Mouse (Mus musculus) CD8-positive naive resting alpha-beta T cell, adult 2 months (primary cell): ENCODE data around the gene Anp32a.

ENCODE experiments used
- DNase-seq, 2 experiments: peaks; one replicate each; pipeline ENCODE4 v3.0.0; 2022; ENCODE audit warnings: low read depth in 2 of 2, low spot score in 2 of 2

Gene Anp32a

DNA sequence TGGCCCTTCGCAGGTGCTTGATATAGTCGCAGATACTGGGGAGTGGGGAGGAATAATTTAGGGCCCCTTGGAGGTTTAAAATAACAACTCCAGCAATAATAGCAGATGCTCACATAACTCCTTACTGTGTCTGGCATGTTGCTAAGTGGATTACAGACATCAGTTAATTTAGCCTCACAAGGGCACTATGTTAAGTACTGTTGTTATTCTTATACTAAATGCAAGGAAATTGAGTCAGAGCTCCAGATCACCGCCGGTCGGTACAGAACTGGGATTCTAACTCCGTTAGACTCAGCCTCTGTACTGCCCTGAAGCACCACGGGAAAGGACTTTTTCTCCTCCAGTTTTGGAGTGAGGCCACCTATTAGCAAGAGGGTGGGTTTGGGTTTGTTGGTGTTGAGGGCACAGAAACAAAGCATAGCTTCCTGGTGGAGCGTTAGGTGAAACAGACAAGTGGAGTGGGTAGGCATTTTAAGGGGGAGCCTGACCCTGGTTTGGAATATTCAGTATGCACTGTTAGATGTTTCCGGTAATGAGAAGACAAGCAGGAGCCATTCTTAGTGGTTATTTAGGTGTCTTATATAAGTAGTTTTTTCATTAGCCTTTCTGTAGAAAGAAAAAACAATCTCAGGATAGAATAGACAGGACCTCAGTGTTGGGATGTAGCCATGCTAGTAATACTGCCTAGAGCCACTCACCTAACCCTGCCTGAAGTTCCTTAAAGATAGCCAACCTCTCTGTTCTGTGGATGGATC lies 4.7 kb downstream of the Anp32a start:
- DNase-seq: no peak

DNA sequence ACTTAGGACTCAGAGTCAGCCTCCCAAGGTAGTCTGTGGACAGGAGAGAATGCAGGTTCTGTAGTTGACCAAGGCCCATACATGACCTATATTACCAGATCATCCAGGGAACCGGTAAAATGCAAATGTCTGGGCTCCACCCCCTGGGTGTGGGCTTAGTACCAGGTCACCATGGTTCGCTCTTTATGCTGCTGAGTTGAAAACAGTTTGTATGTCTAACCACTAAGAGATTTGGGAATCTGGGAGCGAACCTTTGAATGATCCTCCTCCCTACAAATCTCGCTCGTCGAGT lies 5.2 kb downstream of the Anp32a start:
- DNase-seq: no peak

DNA sequence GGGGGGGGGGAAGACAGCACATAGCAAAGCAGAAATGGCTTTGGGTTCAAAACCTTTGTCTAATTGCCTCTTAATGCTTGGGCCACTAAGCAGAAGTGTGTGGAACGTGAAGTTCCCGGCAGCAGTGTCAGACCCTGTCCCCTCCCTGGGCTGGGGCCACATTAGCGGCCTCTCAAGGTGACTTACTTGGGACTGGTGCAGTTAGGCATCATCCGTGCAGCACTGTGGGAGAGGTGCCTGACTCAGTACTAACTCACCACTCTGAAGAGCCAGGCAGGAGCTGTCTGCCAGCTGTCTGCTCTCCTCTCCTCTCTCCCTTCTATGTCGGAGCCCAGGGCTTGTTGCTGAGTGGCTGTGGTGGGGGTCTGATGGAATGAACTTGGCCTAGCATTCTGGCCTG lies 6.1 kb downstream of the Anp32a start:
- DNase-seq: no peak

DNA sequence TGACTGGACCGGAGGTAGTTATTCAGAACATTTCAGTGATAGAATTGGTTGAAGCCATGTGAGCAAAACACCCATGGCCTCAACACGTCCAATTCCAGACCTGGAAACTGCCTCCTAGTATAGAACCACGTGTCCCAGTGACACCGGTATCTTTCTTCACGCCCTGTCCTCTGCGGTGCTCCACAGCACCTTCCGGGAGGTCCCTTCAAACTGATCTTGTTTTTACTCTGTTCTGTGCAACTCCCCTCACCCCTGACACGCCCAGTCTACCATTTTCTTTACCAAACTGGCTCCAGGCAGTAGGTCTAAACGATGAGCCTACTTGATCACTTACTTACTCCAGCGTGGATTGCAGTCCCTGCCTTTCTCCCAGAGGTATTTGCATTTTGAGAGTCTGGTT lies 7.0 kb downstream of the Anp32a start:
- DNase-seq: no peak

DNA sequence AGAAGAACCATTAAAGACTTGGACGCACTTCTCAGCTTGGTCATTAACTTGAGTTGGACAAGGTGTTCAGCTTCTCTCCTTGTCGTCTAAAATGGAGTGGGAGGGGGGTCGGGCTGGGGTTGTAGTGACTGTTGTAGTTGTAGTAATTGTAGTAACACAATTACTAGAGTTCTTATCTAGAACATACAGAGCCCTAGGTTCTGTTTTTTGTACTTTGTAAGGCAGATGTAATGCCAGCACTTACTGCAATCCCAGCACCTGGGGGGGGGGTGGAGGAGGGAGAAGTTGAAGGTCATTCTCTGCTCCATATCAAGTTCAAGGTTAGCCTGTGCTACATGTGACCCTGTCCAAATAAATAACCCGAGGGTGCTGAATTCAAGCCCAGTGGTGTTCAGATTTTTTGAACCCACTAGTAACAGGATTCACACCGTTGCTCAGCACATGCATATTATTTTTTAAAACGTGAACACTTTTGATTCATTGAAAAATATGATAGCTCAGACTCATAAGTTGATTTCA lies 7.4 kb downstream of the Anp32a start:
- no peak for DNase-seq

DNA sequence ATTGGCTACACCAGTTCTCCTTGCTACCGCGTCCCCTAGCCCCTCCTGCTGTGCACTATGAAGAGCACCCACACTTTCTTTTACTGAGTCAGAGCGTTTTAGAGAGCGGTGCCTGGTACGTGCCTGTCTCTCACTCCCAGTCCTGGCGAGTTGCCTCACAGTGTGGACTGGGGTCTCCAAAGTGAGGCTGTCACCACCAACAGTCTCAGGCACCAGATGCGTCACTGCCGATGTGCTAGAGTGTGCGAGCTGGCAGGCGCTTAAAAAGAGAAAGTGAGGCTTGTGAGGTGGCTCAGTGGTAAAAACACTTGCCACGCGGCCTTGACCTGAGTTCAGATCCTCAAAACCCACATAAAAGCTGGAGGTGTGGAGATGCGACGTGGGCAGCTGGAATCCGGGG lies 8.2 kb downstream of the Anp32a start:
- peak in 1 of 2 experiments; percentile 34 for DNase-seq

DNA sequence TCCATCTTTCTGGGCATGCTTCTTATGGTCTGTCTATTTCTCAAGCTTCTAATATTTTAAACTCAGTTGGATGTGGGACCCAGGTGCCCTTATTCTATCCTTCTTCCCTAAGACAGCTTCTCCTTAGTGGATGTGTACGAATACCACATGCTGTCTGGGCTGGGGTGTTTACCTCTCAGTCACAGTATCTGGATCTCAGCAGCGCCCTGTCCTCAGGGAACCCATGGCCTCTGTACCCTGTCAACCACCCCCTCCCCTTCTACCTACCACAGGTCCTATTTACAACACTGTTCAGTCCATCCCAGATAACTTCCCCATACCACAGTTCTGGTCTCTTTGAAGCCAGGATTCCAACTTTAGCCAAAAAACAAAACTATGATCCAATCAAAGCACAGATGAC lies 9.6 kb downstream of the Anp32a start:
- DNase-seq: no peak

DNA sequence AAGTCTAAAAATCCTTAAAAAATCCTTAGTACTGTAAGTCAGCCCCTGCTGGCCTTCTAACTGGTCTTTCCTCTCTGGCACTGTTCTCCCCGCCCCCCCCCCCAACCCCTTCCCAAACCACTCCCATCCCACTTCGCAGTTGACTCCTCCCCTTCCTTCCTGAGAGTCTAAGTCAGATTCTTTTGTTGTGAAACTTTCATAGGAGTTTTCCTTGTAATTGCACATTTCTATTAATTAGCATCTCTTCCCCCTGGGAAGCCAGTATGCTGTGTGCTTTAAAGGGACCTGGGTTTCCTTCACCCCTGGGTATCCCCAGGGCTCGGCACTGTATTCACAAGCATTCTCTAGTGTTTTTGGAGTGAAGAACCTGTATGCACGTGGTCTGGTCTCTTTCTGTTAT lies 10.1 kb downstream of the Anp32a start:
- DNase-seq: no peak

DNA sequence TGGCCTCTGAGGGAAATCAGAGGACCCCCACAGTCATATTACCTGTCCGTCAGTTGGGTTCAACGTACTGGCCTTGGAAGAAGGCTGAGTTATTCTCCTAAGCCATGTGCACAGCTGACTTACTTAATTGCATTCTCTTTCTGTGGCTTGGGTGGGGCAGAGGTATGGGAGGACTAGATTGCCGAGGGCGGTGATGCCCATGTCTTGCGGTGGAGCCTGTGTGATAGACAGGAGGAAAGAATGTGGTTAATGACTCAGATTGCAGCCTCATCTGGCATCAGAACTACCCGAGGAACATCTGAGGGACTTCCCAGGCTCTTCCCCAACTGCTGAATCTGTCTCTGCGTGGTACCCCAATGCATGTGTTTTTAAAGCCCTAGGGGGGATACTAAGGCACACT lies 12.7 kb downstream of the Anp32a start:
- peak; percentile 44 to 54 for DNase-seq

DNA sequence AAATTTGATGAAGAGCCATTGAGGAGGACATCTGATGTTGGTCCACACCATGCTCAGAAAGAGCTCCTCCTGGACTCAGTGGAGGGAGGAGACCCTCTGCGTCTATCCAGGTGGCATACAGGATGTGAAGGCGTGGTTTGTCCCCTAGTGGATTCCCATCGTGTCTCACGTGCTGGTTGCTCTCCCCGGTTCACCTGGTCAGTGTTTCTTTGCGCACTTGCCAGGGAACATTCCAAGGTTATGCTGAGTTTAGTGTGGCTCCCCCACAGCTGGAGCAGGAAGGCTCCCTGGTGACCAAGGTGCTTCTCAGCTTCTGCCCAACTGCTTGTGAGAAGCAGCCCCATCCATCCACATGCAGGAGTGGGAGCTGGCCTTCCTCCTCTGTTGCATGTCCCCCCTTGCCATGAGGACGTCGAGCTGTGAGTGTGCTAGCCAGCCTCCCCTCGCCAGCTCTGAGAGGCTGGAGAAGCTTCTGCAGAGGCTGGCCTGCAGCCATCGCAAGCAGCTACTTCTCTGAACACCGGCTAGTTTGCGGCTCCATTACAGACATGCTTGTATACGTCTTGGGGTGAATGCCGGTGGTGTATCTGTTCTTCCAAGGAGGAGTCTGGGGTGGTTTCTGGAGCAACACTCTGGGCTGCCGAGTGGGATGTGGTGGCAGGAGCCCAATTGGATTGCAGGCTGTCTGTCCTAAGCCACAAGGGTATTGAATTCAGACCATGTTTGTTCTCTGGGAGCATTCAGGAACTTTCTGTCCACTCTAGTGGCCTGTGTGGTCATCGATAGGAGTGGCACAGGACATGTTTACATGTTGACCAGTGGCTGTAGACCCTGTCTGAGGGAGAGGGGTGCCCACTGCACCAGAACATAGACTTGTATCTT lies 14.0 kb downstream of the Anp32a start:
- DNase-seq: no peak

DNA sequence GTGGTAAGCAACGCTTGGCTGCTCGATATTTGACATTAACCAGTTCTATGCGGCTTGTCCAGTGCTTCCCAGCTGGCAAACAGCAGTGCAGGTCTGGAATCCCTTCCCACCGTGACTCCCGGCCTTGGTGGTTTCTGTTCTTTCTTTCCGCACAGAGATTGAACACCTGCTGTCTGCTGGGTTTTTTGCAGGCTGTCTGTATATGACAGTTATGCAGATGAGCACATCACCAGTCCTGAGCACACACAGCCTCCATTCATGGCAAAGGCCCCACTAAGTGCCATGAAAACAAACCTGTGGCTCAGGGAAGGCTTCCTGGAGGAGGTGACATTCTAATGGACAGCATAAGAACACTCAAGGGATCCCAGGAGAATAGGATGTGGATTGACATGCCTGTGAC lies 14.7 kb downstream of the Anp32a start:
- DNase-seq: no peak

DNA sequence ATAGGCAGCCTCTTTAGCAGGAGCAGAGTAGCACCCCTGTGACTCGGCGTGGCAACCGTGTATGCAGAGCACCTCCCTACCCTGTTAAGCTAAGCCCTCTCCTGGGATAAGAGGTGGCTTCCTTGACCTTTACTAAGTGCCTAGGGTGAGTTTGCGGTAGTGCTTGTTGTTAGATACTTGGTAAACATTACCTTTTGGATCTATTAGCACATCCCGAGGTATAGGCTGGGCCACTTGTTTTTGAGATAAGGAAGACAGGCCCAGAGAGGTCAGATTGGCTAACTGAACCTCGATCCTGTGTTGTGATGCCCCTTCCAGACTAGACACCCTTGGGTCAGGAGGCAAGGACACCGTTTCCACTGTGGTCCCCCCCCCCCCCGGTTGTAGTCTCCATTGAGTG lies 16.5 kb downstream of the Anp32a start:
- DNase-seq: no peak

DNA sequence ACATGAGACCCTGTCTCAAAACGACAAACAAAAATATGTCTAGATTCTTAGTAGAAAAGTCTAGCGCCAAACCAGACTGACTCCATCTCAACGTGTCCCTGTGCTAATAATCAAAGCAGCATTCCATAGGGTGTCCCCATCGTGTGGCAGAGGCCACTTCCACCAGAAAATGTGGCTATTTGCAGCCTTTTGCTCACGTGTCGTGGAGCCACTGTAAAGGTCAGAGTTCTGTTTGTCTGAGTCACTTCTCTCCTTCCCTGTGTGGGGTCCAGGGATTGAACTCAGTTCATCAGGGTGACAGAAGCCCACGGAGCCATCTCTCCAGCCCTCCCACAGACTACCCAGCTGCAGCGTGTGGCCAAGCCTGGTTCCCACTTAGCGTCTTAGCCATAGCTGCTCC lies 17.8 kb downstream of the Anp32a start:
- no peak for DNase-seq

DNA sequence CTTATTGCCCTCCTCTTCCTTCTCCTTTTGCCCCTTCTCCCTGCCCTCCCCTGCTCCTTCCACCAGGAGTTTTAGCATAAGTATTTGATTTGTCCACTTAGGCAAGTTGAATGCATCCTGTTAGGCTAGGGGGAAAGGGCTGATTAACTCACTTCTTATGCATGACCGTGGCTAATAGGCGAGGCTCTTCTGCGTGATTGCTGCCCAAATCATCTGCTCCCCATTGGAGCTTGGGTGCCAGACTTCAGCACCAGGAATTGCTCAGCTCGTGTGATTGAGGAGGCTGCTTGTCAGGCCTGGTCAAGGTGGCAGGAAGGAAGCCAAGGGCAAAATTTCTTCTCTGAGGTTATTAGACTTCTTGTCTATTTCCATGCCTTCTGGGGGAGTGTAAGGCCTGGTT lies 19.8 kb downstream of the Anp32a start:
- no peak for DNase-seq

DNA sequence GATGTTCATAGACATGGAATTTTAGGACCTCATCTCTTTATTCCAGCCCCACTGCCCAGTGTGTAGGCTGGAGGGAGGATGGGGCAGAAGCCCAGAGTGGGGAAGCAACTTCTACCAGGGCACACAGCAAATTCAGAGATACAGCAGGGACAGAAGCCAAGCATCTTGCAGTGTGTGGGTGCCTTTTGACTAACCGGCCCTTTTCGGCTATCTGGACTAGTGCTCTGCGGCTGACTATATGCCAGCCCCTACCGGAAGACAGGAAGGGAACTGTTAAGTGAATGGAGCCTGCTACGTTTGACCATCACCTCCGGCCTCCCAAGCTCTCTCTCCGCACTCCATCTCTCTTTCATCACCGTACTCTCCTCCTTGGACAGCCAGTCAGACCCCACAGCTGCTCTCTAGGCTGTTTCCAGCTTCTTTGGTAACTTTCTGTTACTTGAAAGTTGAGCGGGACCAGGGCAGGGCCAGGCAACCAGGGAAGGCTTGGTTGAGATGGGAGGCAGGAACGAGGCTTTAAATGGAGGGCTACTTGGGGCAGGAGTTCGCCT lies 21.8 kb downstream of the Anp32a start:
- DNase-seq: no peak

DNA sequence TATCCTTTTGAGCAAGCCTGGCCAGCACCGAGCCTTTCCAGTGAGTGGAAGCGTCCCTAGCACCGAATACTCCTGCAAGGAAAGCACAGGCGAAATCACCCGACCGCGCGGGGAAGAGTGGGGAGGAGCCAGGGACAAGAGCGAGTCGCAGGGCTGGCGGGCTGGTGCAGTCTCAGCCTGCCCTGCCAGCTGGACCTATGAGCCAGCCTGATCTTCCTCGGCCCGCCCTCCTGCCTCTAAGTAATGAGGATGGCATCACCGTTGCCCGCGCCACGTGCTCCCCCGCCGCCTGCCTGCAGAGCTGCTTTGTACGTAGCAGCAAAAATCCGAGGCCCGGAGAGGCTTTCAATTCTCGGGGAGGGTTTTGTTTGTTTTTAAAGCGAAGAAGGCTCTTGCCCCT lies 22.5 kb downstream of the Anp32a start:
- DNase-seq: peak; percentile 78

DNA sequence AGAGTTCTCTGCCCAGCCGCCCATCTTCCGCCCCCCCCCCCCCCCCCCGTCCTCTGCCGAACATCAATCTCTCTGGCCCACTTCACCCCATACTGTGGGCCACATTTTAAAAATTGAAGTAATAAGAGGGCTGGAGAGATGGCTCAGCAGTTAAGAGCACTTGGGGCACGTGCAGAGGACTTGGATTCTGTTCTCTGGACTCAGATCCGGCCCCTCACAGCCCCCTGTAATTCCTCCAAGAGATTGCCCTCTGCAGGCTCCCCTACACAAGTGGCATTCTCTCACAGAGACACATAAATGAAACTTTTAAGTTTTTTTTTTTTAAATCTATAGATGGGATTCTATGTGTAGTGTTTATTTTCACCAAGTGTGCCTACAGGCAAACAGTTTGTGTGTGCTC lies 23.1 kb downstream of the Anp32a start:
- DNase-seq: no peak

DNA sequence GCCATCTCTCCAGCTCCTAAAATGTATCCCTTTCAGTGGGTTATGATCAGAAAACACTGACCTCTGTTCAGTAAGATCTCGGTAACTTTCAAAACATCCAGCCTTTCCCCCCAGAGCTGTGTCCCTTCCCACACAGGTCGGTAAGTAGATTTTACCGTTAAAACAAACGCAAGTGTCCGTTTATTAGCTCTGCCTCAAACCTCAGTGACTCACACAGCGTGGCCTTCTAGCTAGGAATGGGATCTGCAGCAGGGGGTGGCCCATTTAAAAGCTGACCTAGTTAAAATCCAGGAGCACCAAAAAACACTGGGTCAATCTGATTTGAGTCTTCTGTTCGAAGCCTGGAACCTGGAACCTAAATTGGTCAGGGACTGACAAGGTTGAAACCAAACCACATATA lies 23.7 kb downstream of the Anp32a start:
- DNase-seq: no peak

DNA sequence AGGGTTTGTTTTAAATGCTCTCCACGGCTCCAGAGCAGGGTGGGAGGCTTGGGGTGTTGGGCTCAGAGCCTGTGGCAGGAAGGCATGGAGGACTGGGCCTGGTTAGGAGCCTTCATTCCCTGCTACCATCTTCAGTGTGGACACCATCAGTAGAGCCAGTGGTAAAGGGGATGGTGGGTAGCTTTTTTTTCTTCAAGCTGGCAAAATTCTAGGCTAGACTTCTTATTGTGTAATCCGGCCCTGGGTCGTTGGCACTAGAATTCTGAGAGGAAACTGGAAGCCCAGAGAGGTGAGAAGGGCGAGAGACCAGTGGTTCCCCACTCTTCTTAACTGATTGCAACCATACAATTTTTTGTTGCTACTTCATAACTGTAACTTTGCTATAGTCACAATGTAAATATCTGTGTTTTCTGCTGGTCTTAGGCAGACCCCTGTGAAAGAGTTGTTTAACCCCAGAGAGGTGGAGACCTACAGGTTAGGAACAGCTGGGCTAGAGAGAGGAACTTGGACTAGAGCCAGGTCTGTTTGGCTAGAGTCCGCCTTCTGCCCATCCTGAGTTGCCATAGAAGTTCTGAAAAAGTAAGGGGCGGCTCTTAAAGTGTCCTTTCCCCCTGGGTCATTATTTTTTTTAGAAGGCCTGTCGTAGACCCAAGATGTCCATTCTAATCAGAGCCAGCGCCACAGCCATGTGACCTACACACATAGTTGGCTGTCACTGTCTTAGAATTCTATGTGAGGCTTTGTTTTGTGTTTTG lies 24.4 kb downstream of the Anp32a start:
- no peak for DNase-seq

DNA sequence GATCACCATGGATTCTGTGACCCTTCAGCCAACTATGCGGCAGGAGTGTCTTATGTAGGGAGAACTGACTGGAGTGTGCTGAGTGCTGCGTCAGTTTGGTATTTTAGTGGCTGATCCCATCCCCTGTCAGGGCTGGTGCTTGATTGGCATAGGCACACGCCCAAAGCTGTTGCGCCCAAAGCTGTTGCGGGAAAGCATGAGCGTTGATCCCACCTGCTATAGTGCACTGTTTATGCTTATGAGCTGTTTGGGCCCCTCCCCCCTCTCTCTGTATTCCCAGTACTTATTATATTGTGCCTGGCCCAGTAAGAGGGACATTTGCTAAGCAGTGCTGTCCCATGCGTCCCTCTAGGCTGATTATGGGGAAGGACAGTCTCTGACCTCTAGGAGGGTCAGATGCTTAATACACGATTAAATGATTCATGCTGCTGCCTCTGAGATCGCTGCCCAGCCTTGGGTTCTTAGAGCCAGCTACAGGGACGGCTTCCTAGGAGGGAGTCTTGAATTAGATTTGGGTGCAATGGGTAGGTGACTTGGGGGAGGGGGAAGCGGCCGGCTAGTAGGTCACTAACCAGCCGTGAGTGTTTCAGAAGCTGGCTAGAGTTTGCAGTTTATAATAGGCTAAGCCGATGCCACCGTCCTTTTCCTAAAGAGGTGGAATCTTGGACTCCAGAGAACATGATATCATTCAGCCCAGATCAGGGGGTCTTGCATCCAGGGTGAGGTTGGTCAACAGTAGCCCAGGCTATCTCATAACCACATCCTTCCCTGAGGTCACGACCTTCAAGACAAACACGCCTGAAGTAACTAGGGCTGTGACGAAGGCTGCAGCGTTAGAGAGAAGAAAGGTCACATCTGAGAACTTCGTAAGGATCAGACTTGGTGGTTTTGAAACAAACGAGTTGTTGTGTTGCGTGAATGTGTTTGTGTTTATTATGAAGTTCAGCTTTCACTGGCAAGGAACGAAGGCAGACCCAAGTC lies 25.7 kb downstream of the Anp32a start:
- no peak for DNase-seq
